Mouse (Mus musculus) layer of hippocampus, adult 2 months (tissue): Measurements from ENCODE around the gene Rnf11. TPM values are rescaled to one million over a fixed set of nuclear protein-coding genes. Genes with fewer than 3 reads are reported as not detected.
"Not testable (repeated sequence)": the region's sequence is repeated elsewhere in the genome, so short reads cannot be mapped to it uniquely, and the experiment has no call there.

Experiments
- DNase-seq, 2 experiments: peaks; one replicate each; pipeline ENCODE4 v3.0.0; 2022; ENCODE audit warnings: low spot score in 2 of 2
- H3K27ac ChIP-seq: fragments of 200-600 bp; 2 replicates; pipeline ENCODE4 v1.8.1; 2022
- H3K4me3 ChIP-seq: fragments of 200-600 bp; 2 replicates; pipeline ENCODE4 v1.8.1; 2022; ENCODE audit warnings: mild to moderate bottlenecking
- CTCF ChIP-seq: fragments of 200-600 bp; conservative IDR thresholded peaks from 2 replicates; pipeline ENCODE4 v1.8.1; 2022; ENCODE audit warnings: antibody characterized with exemption, mild to moderate bottlenecking, moderate library complexity
- total RNA-seq, 2 experiments: library from RNA; stranded (reverse); gene quantifications; 2 replicates each; pipeline ENCODE4 v1.2.3; 2021

Rnf11 gene
- total RNA-seq, 2 experiments from 2014 or later = 167 to 177 TPM

- no peak for TF ChIP-seq CTCF
- no peak overlapping the region for H3K27ac ChIP-seq
These were observed 79.1 kb downstream of the Rnf11 start for GRCm38 (mm10) chr4:109405415-109405814.

DNA sequence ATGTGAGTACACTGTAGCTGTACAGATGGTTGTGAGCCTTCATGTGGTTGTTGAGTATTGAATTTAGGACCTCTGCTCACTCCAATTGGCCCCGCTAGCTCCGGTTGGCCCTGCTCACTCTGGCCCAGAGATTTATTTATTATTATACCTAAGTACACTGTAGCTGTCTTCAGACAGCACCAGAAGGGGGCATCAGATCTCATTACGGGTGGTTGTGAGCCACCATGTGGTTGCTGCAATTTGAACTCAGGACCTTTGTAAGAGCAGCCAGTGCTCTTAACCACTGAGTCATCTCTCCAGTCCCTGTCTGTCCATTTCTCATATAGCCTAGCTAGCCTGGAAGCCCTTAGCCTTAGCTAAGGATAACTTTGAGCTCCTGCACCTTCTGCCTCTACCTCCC, 79.6 kb downstream of the Rnf11 start:
- not testable (repeated sequence) for DNase-seq, H3K4me3 ChIP-seq
- peak; percentile 42; the same call in 1 of the 2 replicates for TF ChIP-seq CTCF

More at GRCm38 (mm10) chr4:109405415-109405814, 79.1 kb downstream of the Rnf11 start:
- no peak overlapping the region for H3K4me3 ChIP-seq
- no peak for DNase-seq

DNA sequence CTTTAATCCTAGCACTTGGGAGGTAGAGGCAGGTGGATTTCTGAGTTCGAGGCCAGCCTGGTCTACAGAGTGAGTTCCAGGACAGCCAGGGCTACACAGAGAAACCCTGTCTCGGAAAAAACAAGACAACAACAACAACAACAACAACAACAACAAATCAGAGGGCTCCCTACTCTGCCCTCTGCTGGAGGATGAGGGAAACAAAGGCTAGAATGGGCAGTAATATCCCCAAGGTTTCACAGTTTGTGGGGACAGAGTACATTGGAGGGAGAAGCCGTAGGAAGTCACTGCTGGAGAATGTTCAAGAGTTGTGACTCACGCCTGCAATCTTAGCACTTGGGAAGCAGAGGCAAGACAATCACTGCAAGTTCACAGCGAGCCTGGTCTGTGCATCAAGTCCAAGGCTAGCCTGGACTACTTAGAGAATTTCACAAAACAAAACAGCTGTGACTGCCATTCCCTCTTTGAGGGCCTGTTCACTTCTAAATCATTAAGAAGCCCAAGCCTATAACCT, 83.3 kb downstream of the Rnf11 start:
- peak; percentile 64 for TF ChIP-seq CTCF
- DNase-seq = no peak
- H3K27ac ChIP-seq = no peak overlapping the region
- H3K4me3 ChIP-seq = no peak overlapping the region

More for the DNA sequence above, 79.6 kb downstream of the Rnf11 start:
- not testable (repeated sequence) for H3K27ac ChIP-seq

Other genes starting within 250 kb of the Rnf11 start
- gene Eps15, start 204.5 kb downstream of the Rnf11 start, total RNA-seq = 100 to 1,000 TPM; 213 to 225 TPM
- gene Ttc39a, start 78.1 kb downstream of the Rnf11 start, total RNA-seq = 1 to 10 TPM; 1.4 to 1.8 TPM
- gene 4930522H14Rik, start 46.6 kb upstream of the Rnf11 start, total RNA-seq = not detected
- gene Cdkn2c, start 182.5 kb upstream of the Rnf11 start, total RNA-seq = 1 to 10 TPM; 3.0 to 4.0 TPM
- 10 to 100 TPM; 26.8 to 27.6 TPM for gene Faf1, start 191.9 kb upstream of the Rnf11 start, total RNA-seq